Mouse (Mus musculus): Measurements from ENCODE around the gene Dock9. TPM values are rescaled to one million over a fixed set of nuclear protein-coding genes. Genes with fewer than 3 reads are reported as not detected.
"Not testable (repeated sequence)": the region's sequence is repeated elsewhere in the genome, so short reads cannot be mapped to it uniquely, and the experiment has no call there.

The Dock9 gene
- polyA plus RNA-seq, 1 experiment, result 2.8 TPM

- H3K36me3 ChIP-seq (ENCODE audit: control insufficient read depth, insufficient read depth), result no peaks in the 10 kb centered on the region
- no peak overlapping the region for H3ac ChIP-seq (ENCODE audit: control insufficient read depth, insufficient read length)
- H3K79me2 ChIP-seq (ENCODE audit: control insufficient read depth, insufficient read depth), result no peaks in the 10 kb centered on the region
- no peak overlapping the region for H3K4me2 ChIP-seq (ENCODE audit: low read depth)
- no peak for TF ChIP-seq MAX (IDR thresholded peaks at IDR 0.05; ENCODE audit: low read depth)
- no peak for TF ChIP-seq E2F4 (IDR thresholded peaks at IDR 0.05; ENCODE audit: insufficient read depth)
- H3K27me3 ChIP-seq (ENCODE audit: control insufficient read depth, insufficient read depth, insufficient read length), result no peaks in the 10 kb centered on the region
- no peak overlapping the region for H3K4me3 ChIP-seq
Observed at GRCm38 (mm10) chr14:121696429-121697118, 101.1 kb downstream of the Dock9 start.

GRCm38 (mm10) chr14:121694706-121695105 lies 102.9 kb downstream of the Dock9 start:
- no peak for TF ChIP-seq E2F4 (IDR thresholded peaks at IDR 0.05; ENCODE audit: insufficient read depth)

GRCm38 (mm10) chr14:121693991-121694594 lies 103.5 kb downstream of the Dock9 start:
- no peaks in the 10 kb centered on the region for H3K27me3 ChIP-seq (ENCODE audit: control insufficient read depth, insufficient read depth, insufficient read length)
- H3K79me2 ChIP-seq (ENCODE audit: control insufficient read depth, insufficient read depth), result no peaks in the 10 kb centered on the region
- no peak overlapping the region for H3ac ChIP-seq (ENCODE audit: control insufficient read depth, insufficient read length)
- H3K4me2 ChIP-seq (ENCODE audit: low read depth), result no peak overlapping the region
- H3K36me3 ChIP-seq (ENCODE audit: control insufficient read depth, insufficient read depth), result no peaks in the 10 kb centered on the region
- H3K4me3 ChIP-seq, result no peak overlapping the region
- no peak for TF ChIP-seq MAX (IDR thresholded peaks at IDR 0.05; ENCODE audit: low read depth)
- TF ChIP-seq REST (IDR thresholded peaks at IDR 0.05; ENCODE audit: insufficient read depth, insufficient read length), result no peak
- TF ChIP-seq POLR2A (IDR thresholded peaks at IDR 0.05; ENCODE audit: insufficient read length, low read depth), result no peak
- TF ChIP-seq E2F4 (IDR thresholded peaks at IDR 0.05; ENCODE audit: insufficient read depth), result no peak
- TF ChIP-seq TCF12 (IDR thresholded peaks at IDR 0.05; ENCODE audit: insufficient read depth, poor library complexity, severe bottlenecking), result no peak
- no peak for TF ChIP-seq MYOD1 (IDR thresholded peaks at IDR 0.05; ENCODE audit: control insufficient read depth in 1 of 3, insufficient read length in 2 of 3, low read depth in 2 of 3)
- no peak for TF ChIP-seq CEBPB (IDR thresholded peaks at IDR 0.05; ENCODE audit: insufficient read depth, poor library complexity, severe bottlenecking)
- no peak for TF ChIP-seq POLR2AphosphoS2 (IDR thresholded peaks at IDR 0.05; ENCODE audit: insufficient read length, low read depth)

More at GRCm38 (mm10) chr14:121694706-121695105, 102.9 kb downstream of the Dock9 start:
- no peak overlapping the region for H3K4me2 ChIP-seq (ENCODE audit: low read depth)
- no peaks in the 10 kb centered on the region for H3K79me2 ChIP-seq (ENCODE audit: control insufficient read depth, insufficient read depth)
- no peaks in the 10 kb centered on the region for H3K27me3 ChIP-seq (ENCODE audit: control insufficient read depth, insufficient read depth, insufficient read length)
- no peak overlapping the region for H3K4me3 ChIP-seq
- no peak overlapping the region for H3ac ChIP-seq (ENCODE audit: control insufficient read depth, insufficient read length)
- H3K36me3 ChIP-seq (ENCODE audit: control insufficient read depth, insufficient read depth), result no peaks in the 10 kb centered on the region

DNA sequence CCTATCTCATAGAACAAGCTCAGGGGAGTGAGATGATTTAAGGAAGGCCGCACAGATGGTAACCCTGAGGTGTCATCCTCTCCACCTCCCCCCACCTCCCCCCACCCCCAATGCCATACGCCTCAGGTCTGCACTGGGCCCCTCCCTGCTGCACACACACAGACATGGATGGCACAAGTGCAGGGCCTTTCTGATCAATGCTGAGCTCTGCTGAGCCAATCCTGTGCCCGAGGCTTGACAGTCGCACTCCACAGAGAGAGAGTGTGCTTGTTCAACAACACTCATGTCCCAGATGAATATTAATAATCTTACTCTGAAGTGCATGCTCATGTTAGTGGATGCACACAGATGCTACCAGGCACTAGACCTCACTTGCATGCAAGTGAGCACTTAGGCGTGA lies 108.0 kb downstream of the Dock9 start:
- H3K4me3 ChIP-seq, result not testable (repeated sequence)

DNA sequence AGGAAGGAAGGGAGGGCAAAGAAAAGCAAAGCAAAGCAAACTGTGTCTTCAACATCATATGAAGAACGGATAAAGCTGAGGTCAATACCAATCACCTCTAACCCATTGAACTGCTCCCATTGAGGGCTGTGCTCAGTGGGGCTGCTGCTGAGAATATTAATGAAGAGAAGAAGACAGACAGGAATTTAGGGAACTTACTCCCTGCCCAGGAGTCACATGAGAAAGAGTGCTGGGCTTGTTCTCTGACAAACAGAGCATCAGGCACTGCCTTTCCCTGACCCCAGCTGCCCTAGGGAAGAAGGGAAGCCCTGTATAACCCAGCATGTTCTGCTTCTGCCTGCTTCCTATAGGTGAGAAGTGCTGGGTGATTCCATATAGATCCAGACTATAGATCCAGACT lies 109.5 kb downstream of the Dock9 start:
- H3K79me2 ChIP-seq (ENCODE audit: control insufficient read depth, insufficient read depth), result no peaks in the 10 kb centered on the region
- TF ChIP-seq TCF3 (IDR thresholded peaks at IDR 0.05; ENCODE audit: insufficient read length, low read depth) (no peak), E2F4 (IDR thresholded peaks at IDR 0.05; ENCODE audit: insufficient read depth) (no peak), CEBPB (IDR thresholded peaks at IDR 0.05; ENCODE audit: insufficient read depth, poor library complexity, severe bottlenecking) (no peak), MYOG (IDR thresholded peaks at IDR 0.05; ENCODE audit: control insufficient read depth in 1 of 3, insufficient read depth in 1 of 3, insufficient read length in 2 of 3, low read depth in 2 of 3) (no peak), POLR2A (IDR thresholded peaks at IDR 0.05; ENCODE audit: insufficient read length, low read depth) (no peak), MYOD1 (IDR thresholded peaks at IDR 0.05; ENCODE audit: control insufficient read depth in 1 of 3, insufficient read length in 2 of 3, low read depth in 2 of 3) (no peak), TCF12 (IDR thresholded peaks at IDR 0.05; ENCODE audit: insufficient read depth, poor library complexity, severe bottlenecking) (no peak), USF1 (IDR thresholded peaks at IDR 0.05; ENCODE audit: low read depth) (no peak), SRF (IDR thresholded peaks at IDR 0.05; ENCODE audit: control insufficient read depth, insufficient read length, low read depth) (no peak), POLR2AphosphoS2 (IDR thresholded peaks at IDR 0.05; ENCODE audit: insufficient read length, low read depth) (no peak), MAX (IDR thresholded peaks at IDR 0.05; ENCODE audit: low read depth) (no peak), REST (IDR thresholded peaks at IDR 0.05; ENCODE audit: insufficient read depth, insufficient read length) (no peak)
- H3ac ChIP-seq (ENCODE audit: control insufficient read depth, insufficient read length), result no peak overlapping the region
- H3K36me3 ChIP-seq (ENCODE audit: control insufficient read depth, insufficient read depth), result no peaks in the 10 kb centered on the region
- no peak overlapping the region for H3K4me2 ChIP-seq (ENCODE audit: low read depth)
- no peak overlapping the region for H3K4me3 ChIP-seq
- no peaks in the 10 kb centered on the region for H3K27me3 ChIP-seq (ENCODE audit: control insufficient read depth, insufficient read depth, insufficient read length)

More for the DNA sequence above, 108.0 kb downstream of the Dock9 start:
- H3ac ChIP-seq (ENCODE audit: control insufficient read depth, insufficient read length); H3K27me3 ChIP-seq (ENCODE audit: control insufficient read depth, insufficient read depth, insufficient read length); H3K36me3 ChIP-seq (ENCODE audit: control insufficient read depth, insufficient read depth); H3K79me2 ChIP-seq (ENCODE audit: control insufficient read depth, insufficient read depth); H3K4me2 ChIP-seq (ENCODE audit: low read depth): not testable (repeated sequence)

DNA sequence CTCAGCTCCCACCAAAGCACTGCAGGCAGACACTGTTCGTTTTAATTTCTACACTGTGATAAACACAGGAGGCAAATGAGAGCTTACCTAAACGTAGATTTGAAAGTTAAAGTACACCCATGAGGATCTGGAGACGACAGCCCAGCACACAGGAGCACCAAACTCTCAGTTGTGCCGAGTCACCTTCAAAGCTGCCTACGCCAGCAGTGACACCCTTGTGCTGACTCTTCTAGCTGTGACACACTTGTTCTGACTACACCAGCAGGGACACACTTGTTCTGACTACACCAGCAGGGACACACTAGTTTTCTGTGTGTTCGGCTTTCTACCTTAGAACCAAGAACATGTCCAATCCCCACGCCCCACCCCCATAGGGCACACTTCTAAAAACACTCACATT lies 110.4 kb downstream of the Dock9 start:
- no peaks in the 10 kb centered on the region for H3K79me2 ChIP-seq (ENCODE audit: control insufficient read depth, insufficient read depth)
- TF ChIP-seq TCF3 (IDR thresholded peaks at IDR 0.05; ENCODE audit: insufficient read length, low read depth) (no peak), POLR2AphosphoS2 (IDR thresholded peaks at IDR 0.05; ENCODE audit: insufficient read length, low read depth) (no peak), MAX (IDR thresholded peaks at IDR 0.05; ENCODE audit: low read depth) (no peak), CEBPB (IDR thresholded peaks at IDR 0.05; ENCODE audit: insufficient read depth, poor library complexity, severe bottlenecking) (no peak), E2F4 (IDR thresholded peaks at IDR 0.05; ENCODE audit: insufficient read depth) (no peak), REST (IDR thresholded peaks at IDR 0.05; ENCODE audit: insufficient read depth, insufficient read length) (no peak), TCF12 (IDR thresholded peaks at IDR 0.05; ENCODE audit: insufficient read depth, poor library complexity, severe bottlenecking) (no peak)
- H3ac ChIP-seq (ENCODE audit: control insufficient read depth, insufficient read length), result no peak overlapping the region
- no peaks in the 10 kb centered on the region for H3K36me3 ChIP-seq (ENCODE audit: control insufficient read depth, insufficient read depth)
- H3K4me2 ChIP-seq (ENCODE audit: low read depth), result no peak overlapping the region
- H3K27me3 ChIP-seq (ENCODE audit: control insufficient read depth, insufficient read depth, insufficient read length), result no peaks in the 10 kb centered on the region
- H3K4me3 ChIP-seq, result no peak overlapping the region

Data from myocyte (in vitro differentiated cells).